Comparison of ENCODE assay signal across 9 mouse cellular contexts in genomic region chr16:94362174-94362873, GRCm38 (mm10). TPM values are rescaled to one million over a fixed set of nuclear protein-coding genes. Genes with fewer than 3 reads are reported as not detected.
DNase-seq lines count a peak whose midpoint lies in the region; ATAC-seq and TF ChIP-seq lines count a peak whose summit lies in the region.
"Had no signal": no experiment of that assay in that cellular context is flagged by ENCODE, and none has a peak within 500 bp of the region (broad histone marks: within the 10 kb centered on the region; RNA-seq: fewer than 3 reads in every experiment).

No protein-coding gene starts in this region.

- no peak overlapping the region for H3K4me3 ChIP-seq in lung, adult 2 months (replicated peaks; ENCODE audit: extremely low read depth, low read depth, low read length)
- H3K4me3 ChIP-seq in hindbrain, embryonic 14.5 days (replicated peaks; ENCODE audit: low read length) = no peak overlapping the region
- no peak overlapping the region for H3K4me3 ChIP-seq in lung, embryonic 14.5 days (ENCODE audit: low read depth, low read length)
- H3K4me3 ChIP-seq: liver, embryonic 15.5 days had no signal

- no peaks in the 10 kb centered on the region for H3K4me1 ChIP-seq in lung, adult 2 months (ENCODE audit: control insufficient read depth, insufficient read depth, low read length)
- H3K4me1 ChIP-seq in hindbrain, embryonic 14.5 days (replicated peaks; ENCODE audit: control insufficient read depth, insufficient read depth, low read length) = peaks cover 10% of the 10 kb centered on the region
- H3K4me1 ChIP-seq in lung, embryonic 14.5 days (ENCODE audit: insufficient read depth) = 0 out of 2 replicates have a peak, but pooled peaks cover 3% of the 10 kb centered on the region

- H3K27me3 ChIP-seq in hindbrain, embryonic 14.5 days (ENCODE audit: control insufficient read depth, insufficient read depth, low read length) = no peaks in the 10 kb centered on the region
- H3K27me3 ChIP-seq in lung, embryonic 14.5 days (ENCODE audit: insufficient read depth, low read length) = no peaks in the 10 kb centered on the region
- H3K27me3 ChIP-seq: liver, embryonic 15.5 days had no signal

- DNase-seq in lung, adult 18-20 months = peak; percentile 15 to 23
- DNase-seq in lung, adult 2 months = no peak
- DNase-seq in brain, embryonic 14.5 days (ENCODE audit: low read depth) = peak; percentile 79
- DNase-seq in frontal cortex, adult 2 months (ENCODE audit: extremely low spot score in 1 of 2, low spot score in 1 of 2) = peak; percentile 87 to 90
- peak; percentile 61 for DNase-seq in hindbrain, embryonic 14.5 days (ENCODE audit: low spot score)
- DNase-seq in lung, embryonic 14.5 days = peak; percentile 38
- peak; percentile 81 for DNase-seq in right cerebral cortex, postnatal 25 days
- no peak for DNase-seq in spleen, postnatal 4 days (ENCODE audit: low spot score in 2 of 2)

- no peaks in the 10 kb centered on the region for H3K9me3 ChIP-seq in hindbrain, embryonic 14.5 days (ENCODE audit: control insufficient read depth, low read length)
- no peaks in the 10 kb centered on the region for H3K9me3 ChIP-seq in lung, embryonic 14.5 days (ENCODE audit: low read depth, low read length)
- H3K9me3 ChIP-seq: liver, embryonic 15.5 days had no signal

- TF ChIP-seq CTCF in lung, adult 2 months (IDR thresholded peaks at IDR 0.05; ENCODE audit: insufficient read depth, low read length) = no peak
- TF ChIP-seq CTCF in brain, embryonic 14.5 days (IDR thresholded peaks at IDR 0.05; ENCODE audit: borderline replicate concordance, extremely low read depth, insufficient read depth, insufficient read length) = no peak
- no peak for TF ChIP-seq CTCF in lung, embryonic 14.5 days (IDR thresholded peaks at IDR 0.05; ENCODE audit: low read depth)

- peak; percentile 66; the same call in 1 of the 2 replicates for ATAC-seq in hindbrain, embryonic 14.5 days (ENCODE audit: low FRiP score)
- peak; percentile 38; the same call in 1 of the 2 replicates for ATAC-seq in lung, embryonic 14.5 days (ENCODE audit: insufficient read depth)

- TF ChIP-seq POLR2A in lung, adult 2 months (IDR thresholded peaks at IDR 0.05; ENCODE audit: borderline replicate concordance, extremely low read depth, low read depth, low read length) = no peak
- no peak for TF ChIP-seq POLR2A in brain, embryonic 14.5 days (IDR thresholded peaks at IDR 0.05; ENCODE audit: borderline replicate concordance, extremely low read depth, insufficient read depth, insufficient read length, poor library complexity, severe bottlenecking)

- no peak overlapping the region for H3K9ac ChIP-seq in hindbrain, embryonic 14.5 days
- no peak overlapping the region; the same call in 1 of the 2 replicates for H3K9ac ChIP-seq in lung, embryonic 14.5 days
- H3K9ac ChIP-seq: liver, embryonic 15.5 days had no signal

- no peak overlapping the region for H3K4me2 ChIP-seq in hindbrain, embryonic 14.5 days (replicated peaks)
- no peak overlapping the region for H3K4me2 ChIP-seq in lung, embryonic 14.5 days
- H3K4me2 ChIP-seq: liver, embryonic 15.5 days had no signal

- WGBS in lung, adult 2 months = 46% methylated on average over 10 of the region's 10 CpGs
- 47% methylated on average over 10 of the region's 10 CpGs for WGBS in hindbrain, embryonic 14.5 days
- WGBS in lung, embryonic 14.5 days = 41% methylated on average over 10 of the region's 10 CpGs

- H3K36me3 ChIP-seq in hindbrain, embryonic 14.5 days (replicated peaks; ENCODE audit: control insufficient read depth, insufficient read depth) = peaks cover 9% of the 10 kb centered on the region
- 0 out of 2 replicates have a peak, but pooled peaks cover 15% of the 10 kb centered on the region for H3K36me3 ChIP-seq in lung, embryonic 14.5 days (ENCODE audit: insufficient read depth)
- H3K36me3 ChIP-seq: liver, embryonic 15.5 days had no signal

- H3K27ac ChIP-seq in hindbrain, embryonic 14.5 days = 0 out of 2 replicates have a peak overlapping the region, but pooled peaks have one; percentile 43
- H3K27ac ChIP-seq in lung, embryonic 14.5 days (ENCODE audit: low read depth) = no peak overlapping the region; the same call in 1 of the 2 replicates
- H3K27ac ChIP-seq: liver, embryonic 15.5 days had no signal

RNA-seq across cellular contexts. Expression of gene Ttc3, which starts 8.1 kb away (rescaled TPM):
- 25.9 and 26.5 TPM in 2 replicates for polyA plus RNA-seq in lung, adult 2 months (2012; rRNA removed)
- 290 and 425 TPM in 2 replicates for polyA plus RNA-seq in brain, embryonic 14.5 days (2012; rRNA removed)
- polyA plus RNA-seq in frontal cortex, adult 2 months (2012; rRNA removed) = 317 and 363 TPM in 2 replicates
- polyA plus RNA-seq in hindbrain, embryonic 14.5 days (2014; fragmentation: Nextera tagmentation; extraction: Ambion mirVana) = 1,054 and 1,085 TPM in 2 replicates
- polyA plus RNA-seq in lung, embryonic 14.5 days (2014; fragmentation: Nextera tagmentation; extraction: Ambion mirVana) = 204 and 215 TPM in 2 replicates

RNA-seq across cellular contexts. Expression of gene Pigp, which starts 9.3 kb away (rescaled TPM):
- polyA plus RNA-seq in lung, adult 2 months (2012; rRNA removed) = 20.6 and 23.8 TPM in 2 replicates
- polyA plus RNA-seq in brain, embryonic 14.5 days (2012; rRNA removed) = 76.8 and 101 TPM in 2 replicates
- 63.8 and 66.8 TPM in 2 replicates for polyA plus RNA-seq in frontal cortex, adult 2 months (2012; rRNA removed)
- polyA plus RNA-seq in hindbrain, embryonic 14.5 days (2014; fragmentation: Nextera tagmentation; extraction: Ambion mirVana) = 88.4 and 103 TPM in 2 replicates
- polyA plus RNA-seq in lung, embryonic 14.5 days (2014; fragmentation: Nextera tagmentation; extraction: Ambion mirVana) = 73.2 and 74.0 TPM in 2 replicates

RNA-seq across cellular contexts. Expression of gene Ripply3, which starts 34.1 kb away (rescaled TPM):
- polyA plus RNA-seq in lung, adult 2 months (2012; rRNA removed) = 34.6 and 38.6 TPM in 2 replicates
- polyA plus RNA-seq in brain, embryonic 14.5 days (2012; rRNA removed) = 1.1 and 1.4 TPM in 2 replicates
- 0.42 and 0.55 TPM in 2 replicates for polyA plus RNA-seq in frontal cortex, adult 2 months (2012; rRNA removed)
- 0.76 and 1.3 TPM in 2 replicates for polyA plus RNA-seq in hindbrain, embryonic 14.5 days (2014; fragmentation: Nextera tagmentation; extraction: Ambion mirVana)
- polyA plus RNA-seq in lung, embryonic 14.5 days (2014; fragmentation: Nextera tagmentation; extraction: Ambion mirVana) = 22.7 and 23.9 TPM in 2 replicates

RNA-seq across cellular contexts. Expression of gene Hlcs, which starts 49.0 kb away (rescaled TPM):
- polyA plus RNA-seq in lung, adult 2 months (2012; rRNA removed) = 8.9 and 9.5 TPM in 2 replicates
- polyA plus RNA-seq in brain, embryonic 14.5 days (2012; rRNA removed) = 6.3 and 7.2 TPM in 2 replicates
- polyA plus RNA-seq in frontal cortex, adult 2 months (2012; rRNA removed) = 11.6 and 12.5 TPM in 2 replicates
- polyA plus RNA-seq in hindbrain, embryonic 14.5 days (2014; fragmentation: Nextera tagmentation; extraction: Ambion mirVana) = 6.7 and 7.7 TPM in 2 replicates
- polyA plus RNA-seq in lung, embryonic 14.5 days (2014; fragmentation: Nextera tagmentation; extraction: Ambion mirVana) = 8.0 and 8.8 TPM in 2 replicates

Comparison
In these comparisons a context has a peak if more than half of its experiments do, and no peak if none do; other contexts are left out.
1. DNase-seq: peak in lung, adult 18-20 months (2 of 2), brain, embryonic 14.5 days (single experiment), frontal cortex, adult 2 months (2 of 2), hindbrain, embryonic 14.5 days (single experiment), lung, embryonic 14.5 days (single experiment) and right cerebral cortex, postnatal 25 days (single experiment); none in lung, adult 2 months (single experiment) and spleen, postnatal 4 days (0 of 2).
2. RNA of gene Ripply3, which starts 34.1 kb away (polyA plus RNA-seq): 34.6 to 38.6 TPM in lung, adult 2 months and 22.7 to 23.9 TPM in lung, embryonic 14.5 days; 1.1 to 1.4 TPM in brain, embryonic 14.5 days, 0.76 to 1.3 TPM in hindbrain, embryonic 14.5 days and 0.42 to 0.55 TPM in frontal cortex, adult 2 months; every median in the first group is over 10 times any median in the second.